Mouse (Mus musculus): ENCODE results near the gene Gabbr2. TPM values are rescaled to one million over a fixed set of nuclear protein-coding genes. Genes with fewer than 3 reads are reported as not detected.

Gene Gabbr2
- polyA plus RNA-seq, 1 experiment: not detected

- Histone ChIP-seq H3K4me3 (ENCODE audit: low read depth, low read length) (no peak overlapping the region), H3K27me3 (ENCODE audit: control insufficient read depth, insufficient read depth, low read length, poor library complexity, severe bottlenecking) (no peaks in the 10 kb centered on the region), H3K4me1 (ENCODE audit: control insufficient read depth, insufficient read depth, low read length) (no peaks in the 10 kb centered on the region), H3K9me3 (replicated peaks; ENCODE audit: control insufficient read depth, insufficient read depth, low read length, poor library complexity, severe bottlenecking) (no peaks in the 10 kb centered on the region), H3K9ac (ENCODE audit: low read depth, poor library complexity, severe bottlenecking) (no peak overlapping the region), H3K27ac (ENCODE audit: insufficient read depth, low read length) (no peak overlapping the region), H3K36me3 (ENCODE audit: control insufficient read depth, insufficient read depth, low read length, poor library complexity, severe bottlenecking) (no peaks in the 10 kb centered on the region)
- no peak for TF ChIP-seq EP300 (IDR thresholded peaks at IDR 0.05; ENCODE audit: insufficient read depth, low read depth, low read length)
- no peak for TF ChIP-seq CTCF (IDR thresholded peaks at IDR 0.05; ENCODE audit: low read depth, low read length)
- TF ChIP-seq POLR2A (IDR thresholded peaks at IDR 0.05; ENCODE audit: insufficient read depth, low read length): no peak
Measured at GRCm38 (mm10) chr4:47032171-47032570, 40.5 kb upstream of the Gabbr2 start.

DNA sequence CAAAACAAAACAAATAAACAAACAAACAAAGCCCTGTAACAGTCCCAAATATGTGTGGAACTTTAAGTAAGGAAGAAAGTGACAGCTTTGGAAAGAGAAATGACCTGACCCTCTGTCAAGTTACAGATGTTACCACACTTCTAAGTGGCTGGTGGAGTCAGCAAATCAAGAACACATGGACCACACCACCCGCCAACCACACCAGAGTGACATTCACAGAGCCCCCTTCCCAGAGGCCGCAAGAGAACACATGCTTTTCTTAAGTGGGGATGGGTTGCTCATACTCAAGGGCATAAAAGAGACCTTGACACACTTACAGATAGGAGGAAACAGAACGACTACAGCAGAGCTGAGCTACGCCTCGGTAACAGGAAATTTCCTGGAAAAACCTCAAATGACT is 37.1 kb upstream of the Gabbr2 start:
- no peak overlapping the region for H3K27ac ChIP-seq (ENCODE audit: insufficient read depth, low read length)
- no peak for TF ChIP-seq CTCF (IDR thresholded peaks at IDR 0.05; ENCODE audit: low read depth, low read length)
- no peak for TF ChIP-seq POLR2A (IDR thresholded peaks at IDR 0.05; ENCODE audit: insufficient read depth, low read length)
- TF ChIP-seq EP300 (IDR thresholded peaks at IDR 0.05; ENCODE audit: insufficient read depth, low read depth, low read length): no peak
- H3K9me3 ChIP-seq (replicated peaks; ENCODE audit: control insufficient read depth, insufficient read depth, low read length, poor library complexity, severe bottlenecking): no peaks in the 10 kb centered on the region
- H3K4me3 ChIP-seq (ENCODE audit: low read depth, low read length): no peak overlapping the region
- H3K4me1 ChIP-seq (ENCODE audit: control insufficient read depth, insufficient read depth, low read length): no peaks in the 10 kb centered on the region
- no peak overlapping the region for H3K9ac ChIP-seq (ENCODE audit: low read depth, poor library complexity, severe bottlenecking)
- no peaks in the 10 kb centered on the region for H3K27me3 ChIP-seq (ENCODE audit: control insufficient read depth, insufficient read depth, low read length, poor library complexity, severe bottlenecking)
- no peaks in the 10 kb centered on the region for H3K36me3 ChIP-seq (ENCODE audit: control insufficient read depth, insufficient read depth, low read length, poor library complexity, severe bottlenecking)

- no peak overlapping the region for H3K9ac ChIP-seq (ENCODE audit: low read depth, poor library complexity, severe bottlenecking)
- no peaks in the 10 kb centered on the region for H3K9me3 ChIP-seq (replicated peaks; ENCODE audit: control insufficient read depth, insufficient read depth, low read length, poor library complexity, severe bottlenecking)
- no peak overlapping the region for H3K27ac ChIP-seq (ENCODE audit: insufficient read depth, low read length)
- H3K4me1 ChIP-seq (ENCODE audit: control insufficient read depth, insufficient read depth, low read length): no peaks in the 10 kb centered on the region
- no peaks in the 10 kb centered on the region for H3K27me3 ChIP-seq (ENCODE audit: control insufficient read depth, insufficient read depth, low read length, poor library complexity, severe bottlenecking)
- no peaks in the 10 kb centered on the region for H3K36me3 ChIP-seq (ENCODE audit: control insufficient read depth, insufficient read depth, low read length, poor library complexity, severe bottlenecking)
- TF ChIP-seq EP300 (IDR thresholded peaks at IDR 0.05; ENCODE audit: insufficient read depth, low read depth, low read length): no peak
- TF ChIP-seq CTCF (IDR thresholded peaks at IDR 0.05; ENCODE audit: low read depth, low read length): no peak
- TF ChIP-seq POLR2A (IDR thresholded peaks at IDR 0.05; ENCODE audit: insufficient read depth, low read length): no peak
- no peak overlapping the region for H3K4me3 ChIP-seq (ENCODE audit: low read depth, low read length)
Measured at GRCm38 (mm10) chr4:47023949-47024348, 32.3 kb upstream of the Gabbr2 start.

GRCm38 (mm10) chr4:47022804-47023603 is 31.3 kb upstream of the Gabbr2 start:
- no peak overlapping the region for H3K4me3 ChIP-seq (ENCODE audit: low read depth, low read length)
- no peak overlapping the region for H3K9ac ChIP-seq (ENCODE audit: low read depth, poor library complexity, severe bottlenecking)
- H3K27me3 ChIP-seq (ENCODE audit: control insufficient read depth, insufficient read depth, low read length, poor library complexity, severe bottlenecking): no peaks in the 10 kb centered on the region
- H3K4me1 ChIP-seq (ENCODE audit: control insufficient read depth, insufficient read depth, low read length): no peaks in the 10 kb centered on the region
- TF ChIP-seq POLR2A (IDR thresholded peaks at IDR 0.05; ENCODE audit: insufficient read depth, low read length): no peak
- no peak for TF ChIP-seq EP300 (IDR thresholded peaks at IDR 0.05; ENCODE audit: insufficient read depth, low read depth, low read length)
- no peak for TF ChIP-seq CTCF (IDR thresholded peaks at IDR 0.05; ENCODE audit: low read depth, low read length)
- H3K27ac ChIP-seq (ENCODE audit: insufficient read depth, low read length): no peak overlapping the region
- H3K9me3 ChIP-seq (replicated peaks; ENCODE audit: control insufficient read depth, insufficient read depth, low read length, poor library complexity, severe bottlenecking): no peaks in the 10 kb centered on the region
- H3K36me3 ChIP-seq (ENCODE audit: control insufficient read depth, insufficient read depth, low read length, poor library complexity, severe bottlenecking): no peaks in the 10 kb centered on the region

DNA sequence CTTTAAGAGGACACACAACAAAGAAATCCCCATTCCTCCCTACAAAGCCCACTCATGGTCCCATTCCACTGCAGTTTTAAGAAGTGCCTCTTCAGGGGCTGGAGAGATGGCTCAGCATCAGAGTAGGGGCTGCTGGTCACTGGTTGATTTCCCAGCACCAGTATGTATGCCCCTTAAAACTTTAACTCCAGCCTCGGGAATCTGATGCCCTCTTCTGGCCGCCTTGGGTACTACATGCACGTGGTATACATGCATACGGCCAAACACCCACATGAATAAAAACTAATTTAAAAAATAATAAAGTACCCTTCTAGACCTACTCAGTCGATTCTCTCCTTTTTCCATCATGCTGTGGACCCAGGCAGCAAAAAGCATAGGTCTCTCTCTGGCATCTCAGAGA is 28.9 kb upstream of the Gabbr2 start:
- TF ChIP-seq CTCF (IDR thresholded peaks at IDR 0.05; ENCODE audit: low read depth, low read length) (peak; percentile 65), POLR2A (IDR thresholded peaks at IDR 0.05; ENCODE audit: insufficient read depth, low read length) (no peak)
- Histone ChIP-seq H3K9me3 (replicated peaks; ENCODE audit: control insufficient read depth, insufficient read depth, low read length, poor library complexity, severe bottlenecking) (no peaks in the 10 kb centered on the region), H3K27me3 (ENCODE audit: control insufficient read depth, insufficient read depth, low read length, poor library complexity, severe bottlenecking) (no peaks in the 10 kb centered on the region), H3K4me1 (ENCODE audit: control insufficient read depth, insufficient read depth, low read length) (no peaks in the 10 kb centered on the region), H3K9ac (ENCODE audit: low read depth, poor library complexity, severe bottlenecking) (no peak overlapping the region), H3K36me3 (ENCODE audit: control insufficient read depth, insufficient read depth, low read length, poor library complexity, severe bottlenecking) (no peaks in the 10 kb centered on the region), H3K4me3 (ENCODE audit: low read depth, low read length) (no peak overlapping the region), H3K27ac (ENCODE audit: insufficient read depth, low read length) (no peak overlapping the region)

- no peaks in the 10 kb centered on the region for H3K36me3 ChIP-seq (ENCODE audit: control insufficient read depth, insufficient read depth, low read length, poor library complexity, severe bottlenecking)
- no peak overlapping the region for H3K9ac ChIP-seq (ENCODE audit: low read depth, poor library complexity, severe bottlenecking)
- no peaks in the 10 kb centered on the region for H3K4me1 ChIP-seq (ENCODE audit: control insufficient read depth, insufficient read depth, low read length)
- no peaks in the 10 kb centered on the region for H3K9me3 ChIP-seq (replicated peaks; ENCODE audit: control insufficient read depth, insufficient read depth, low read length, poor library complexity, severe bottlenecking)
- no peak overlapping the region for H3K4me3 ChIP-seq (ENCODE audit: low read depth, low read length)
- no peak overlapping the region for H3K27ac ChIP-seq (ENCODE audit: insufficient read depth, low read length)
- TF ChIP-seq CTCF (IDR thresholded peaks at IDR 0.05; ENCODE audit: low read depth, low read length) (no peak), EP300 (IDR thresholded peaks at IDR 0.05; ENCODE audit: insufficient read depth, low read depth, low read length) (no peak), POLR2A (IDR thresholded peaks at IDR 0.05; ENCODE audit: insufficient read depth, low read length) (no peak)
- no peaks in the 10 kb centered on the region for H3K27me3 ChIP-seq (ENCODE audit: control insufficient read depth, insufficient read depth, low read length, poor library complexity, severe bottlenecking)
Measured at GRCm38 (mm10) chr4:47015156-47015555, 23.5 kb upstream of the Gabbr2 start.

Measured in ES-Bruce4 (cell line).